Mouse (Mus musculus): Measurements from ENCODE around the gene Arrdc1.
A peak's percentile ranks its signal among the peaks of the same experiment; 100 is the strongest.

Gene Arrdc1

GRCm38 (mm10) chr2:24919839-24920175, 15.2 kb downstream of the Arrdc1 start:
- no peak for DNase-seq

GRCm38 (mm10) chr2:24918930-24919838, 15.9 kb downstream of the Arrdc1 start, which contains the start of gene Ehmt1:
Gene Ehmt1 (minus strand): TSS chr2:24919614.
- DNase-seq: peak; percentile 98

GRCm38 (mm10) chr2:24914762-24915161, 20.3 kb downstream of the Arrdc1 start:
- DNase-seq: no peak

- no peak for DNase-seq
These were observed 22.5 kb downstream of the Arrdc1 start for GRCm38 (mm10) chr2:24912589-24912988.

- no peak for DNase-seq
These were observed 22.9 kb downstream of the Arrdc1 start for GRCm38 (mm10) chr2:24912189-24912588.

GRCm38 (mm10) chr2:24910481-24910880, 24.6 kb downstream of the Arrdc1 start:
- no peak for DNase-seq

GRCm38 (mm10) chr2:24905653-24906155, 29.3 kb downstream of the Arrdc1 start:
- DNase-seq: no peak

GRCm38 (mm10) chr2:24904823-24905652, 30.0 kb downstream of the Arrdc1 start:
- DNase-seq: no peak

GRCm38 (mm10) chr2:24902999-24903398, 32.1 kb downstream of the Arrdc1 start:
- DNase-seq: no peak

GRCm38 (mm10) chr2:24901055-24901454, 34.0 kb downstream of the Arrdc1 start:
- no peak for DNase-seq

- DNase-seq: no peak
These were observed 35.8 kb downstream of the Arrdc1 start for GRCm38 (mm10) chr2:24899292-24899691.

GRCm38 (mm10) chr2:24896761-24897160, 38.3 kb downstream of the Arrdc1 start:
- no peak for DNase-seq

GRCm38 (mm10) chr2:24894211-24894610, 40.8 kb downstream of the Arrdc1 start:
- DNase-seq: no peak

GRCm38 (mm10) chr2:24892318-24892717, 42.7 kb downstream of the Arrdc1 start:
- no peak for DNase-seq

- DNase-seq: no peak
These were observed 44.3 kb downstream of the Arrdc1 start for GRCm38 (mm10) chr2:24890541-24891447.

GRCm38 (mm10) chr2:24888895-24889294, 46.2 kb downstream of the Arrdc1 start:
- no peak for DNase-seq

- no peak for DNase-seq
These were observed 54.4 kb downstream of the Arrdc1 start for GRCm38 (mm10) chr2:24880686-24881085.
